Mouse (Mus musculus): Measurements from ENCODE around the gene Pfn1.

Pfn1 gene

GRCm38 (mm10) chr11:70654923-70655570 lies 603 bp upstream of the Pfn1 start:
- DNase-seq (ENCODE audit: low spot score) = peak; percentile 70

GRCm38 (mm10) chr11:70653345-70654197 lies 873 bp downstream of the Pfn1 start:
- DNase-seq (ENCODE audit: low spot score) = peak; percentile 50

GRCm38 (mm10) chr11:70652884-70653344 lies 1.5 kb downstream of the Pfn1 start:
- DNase-seq (ENCODE audit: low spot score) = no peak

- no peak for DNase-seq (ENCODE audit: low spot score)
Measured at GRCm38 (mm10) chr11:70652029-70652883, 2.2 kb downstream of the Pfn1 start.

- DNase-seq (ENCODE audit: low spot score) = no peak
Measured at GRCm38 (mm10) chr11:70651391-70651790, 3.1 kb downstream of the Pfn1 start.

GRCm38 (mm10) chr11:70650322-70651175 lies 3.9 kb downstream of the Pfn1 start:
- DNase-seq (ENCODE audit: low spot score) = no peak

GRCm38 (mm10) chr11:70649185-70649734 lies 5.2 kb downstream of the Pfn1 start:
- DNase-seq (ENCODE audit: low spot score) = no peak

GRCm38 (mm10) chr11:70648512-70648911 lies 5.9 kb downstream of the Pfn1 start:
- DNase-seq (ENCODE audit: low spot score) = no peak

- no peak for DNase-seq (ENCODE audit: low spot score)
Measured at GRCm38 (mm10) chr11:70647716-70648420, 6.6 kb downstream of the Pfn1 start.

- peak; percentile 86 for DNase-seq (ENCODE audit: low spot score)
Measured at GRCm38 (mm10) chr11:70646691-70647650, 7.5 kb downstream of the Pfn1 start, which contains the start of the genes Rnf167 and Slc25a11. Gene Rnf167 (plus strand): TSS chr11:70647235. Gene Slc25a11 (minus strand): TSS chr11:70647479.

- DNase-seq (ENCODE audit: low spot score) = no peak
Measured at GRCm38 (mm10) chr11:70646259-70646555, 8.2 kb downstream of the Pfn1 start.

GRCm38 (mm10) chr11:70645461-70646258 lies 8.8 kb downstream of the Pfn1 start:
- DNase-seq (ENCODE audit: low spot score) = no peak

GRCm38 (mm10) chr11:70644564-70645103 lies 9.8 kb downstream of the Pfn1 start:
- DNase-seq (ENCODE audit: low spot score) = no peak

- DNase-seq (ENCODE audit: low spot score) = no peak
Measured at GRCm38 (mm10) chr11:70643051-70643450, 11.4 kb downstream of the Pfn1 start.

- no peak for DNase-seq (ENCODE audit: low spot score)
Measured at GRCm38 (mm10) chr11:70641241-70641640, 13.2 kb downstream of the Pfn1 start.

GRCm38 (mm10) chr11:70639976-70640375 lies 14.5 kb downstream of the Pfn1 start:
- no peak for DNase-seq (ENCODE audit: low spot score)

- DNase-seq (ENCODE audit: low spot score) = no peak
Measured at GRCm38 (mm10) chr11:70638714-70639278, 15.6 kb downstream of the Pfn1 start, which contains the start of gene Gp1ba. Gene Gp1ba (plus strand): TSS chr11:70639122.

GRCm38 (mm10) chr11:70638293-70638692 lies 16.2 kb downstream of the Pfn1 start:
- no peak for DNase-seq (ENCODE audit: low spot score)
